Mouse (Mus musculus): ENCODE measurements around the gene Limd2.

The Limd2 gene

DNA sequence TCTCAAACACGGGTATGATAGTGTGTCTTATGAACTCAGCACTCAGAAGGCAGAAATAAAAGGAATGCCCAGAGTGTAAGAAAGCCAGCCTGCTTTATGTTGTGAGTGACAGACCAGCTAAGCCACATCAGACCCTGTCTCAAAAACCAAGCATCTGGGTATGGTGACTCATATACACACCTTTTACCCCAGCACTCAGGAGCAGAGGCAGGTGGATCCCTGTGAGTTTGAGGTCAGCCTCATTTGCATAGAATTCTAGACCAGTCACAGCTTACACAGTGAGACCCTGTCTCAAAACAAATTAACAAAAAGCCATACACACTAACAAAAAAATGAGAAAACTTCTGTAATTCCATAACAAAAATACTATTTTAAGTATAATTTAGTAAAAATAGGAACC, 34.8 kb downstream of the Limd2 start:
- no peak for DNase-seq (ENCODE audit: low spot score)

DNA sequence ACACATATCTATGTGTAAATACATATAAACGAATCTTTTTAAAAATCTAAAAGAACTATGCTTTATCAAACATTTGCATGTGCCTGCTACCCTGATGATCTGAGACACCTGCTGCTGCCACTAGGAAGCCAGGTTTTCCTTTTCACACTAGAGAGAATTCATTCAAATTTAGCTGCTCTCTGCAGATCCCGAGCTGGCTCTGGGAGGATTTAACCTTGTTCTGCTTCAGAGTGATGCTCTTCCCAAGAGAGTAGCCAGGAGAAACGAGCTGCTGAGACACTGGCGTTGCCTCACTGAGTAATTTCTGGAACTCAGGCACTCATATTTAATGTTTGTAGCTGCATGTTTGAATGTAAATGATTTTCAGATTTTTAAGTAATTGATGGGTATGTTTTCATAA, 35.9 kb downstream of the Limd2 start:
- DNase-seq (ENCODE audit: low spot score), result no peak

DNA sequence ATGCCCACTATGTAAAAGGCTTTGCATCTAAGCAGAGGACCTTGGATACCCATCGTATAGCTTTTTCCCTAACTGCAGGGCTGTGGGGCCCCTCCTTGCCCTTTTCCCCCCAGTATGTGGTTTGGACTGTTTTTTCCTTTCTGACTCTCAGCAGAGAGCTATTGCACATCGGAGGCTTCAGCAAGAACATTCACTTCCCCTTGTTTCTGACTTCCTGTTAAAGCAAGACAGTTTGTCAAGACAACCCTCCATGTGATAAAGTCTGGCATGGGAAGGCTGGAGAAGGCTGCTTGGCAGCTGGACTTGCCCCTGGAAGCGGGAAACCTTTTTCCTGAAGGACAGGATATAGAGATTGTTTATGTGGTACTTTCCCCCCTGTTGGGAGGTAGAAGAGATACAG, 37.9 kb downstream of the Limd2 start:
- no peak for DNase-seq (ENCODE audit: low spot score)

DNA sequence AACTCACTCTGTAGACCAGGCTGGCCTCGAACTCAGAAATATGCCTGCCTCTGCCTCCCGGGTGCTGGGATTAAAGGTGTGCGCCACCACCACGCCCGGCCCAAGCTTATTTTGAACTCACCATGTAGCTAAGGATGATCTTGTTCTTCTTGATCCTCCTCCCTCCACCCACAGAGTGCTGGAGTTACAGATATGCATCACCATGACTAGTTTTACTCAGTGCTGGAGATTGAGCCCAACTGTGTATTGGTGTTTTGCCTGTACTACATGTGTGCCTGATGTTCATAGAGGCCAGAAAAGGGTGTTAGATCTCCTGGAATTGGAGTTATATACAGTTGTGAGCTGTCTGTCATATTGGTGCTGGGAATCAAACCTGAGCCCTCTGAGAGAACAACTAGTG, 38.4 kb downstream of the Limd2 start:
- DNase-seq (ENCODE audit: low spot score), result no peak

DNA sequence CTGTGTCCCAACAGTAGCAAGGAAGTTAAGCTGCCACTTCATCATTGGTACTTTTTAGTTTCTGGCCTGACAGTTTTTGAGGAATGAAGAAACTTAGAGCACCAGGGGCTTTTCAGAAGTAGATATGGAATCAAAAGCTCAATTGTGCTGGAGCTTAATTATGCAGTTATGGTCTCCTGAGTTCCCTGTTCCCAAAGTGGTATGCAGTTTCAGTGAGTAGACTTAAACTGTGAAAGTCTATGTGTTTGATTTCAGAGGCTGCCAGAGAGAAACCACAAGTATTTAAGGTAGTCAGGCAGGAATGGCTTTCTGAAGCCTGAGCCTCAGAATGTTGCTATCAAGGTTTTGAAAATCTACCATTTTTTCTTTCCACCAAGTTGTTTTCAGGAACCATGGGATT, 49.0 kb downstream of the Limd2 start:
- no peak for DNase-seq (ENCODE audit: low spot score)

All from urinary bladder, postnatal 10 days (tissue).